Mouse (Mus musculus) intestine, embryonic 14.5 days (tissue): ENCODE measurements around the gene Smtn. TPM values are rescaled to one million over a fixed set of nuclear protein-coding genes. Genes with fewer than 3 reads are reported as not detected.

ENCODE experiments used
- ATAC-seq: fragments of 200-750 bp; cut with Nextera tagmentation; replicated peaks from 2 replicates; pipeline ENCODE4 v1.8.0; 2017; ENCODE audit warnings: low read depth, moderate number of reproducible peaks, moderate TSS enrichment, moderate library complexity; ENCODE audit not compliant: low FRiP score, low TSS enrichment
- DNase-seq: peaks from one replicate; pipeline ENCODE4 v3.0.0-alpha.2; 2018; ENCODE audit warnings: low spot score
- H3K27ac ChIP-seq: fragments of 300-500 bp; sonication (generic); 2 replicates; pipeline ENCODE4 v1.5.1; 2014; ENCODE audit warnings: low read depth, mild to moderate bottlenecking, control low read depth
- H3K27me3 ChIP-seq: fragments of 300-500 bp; sonication (generic); replicated peaks from 2 replicates; pipeline ENCODE4 v1.6.1; 2014; ENCODE audit warnings: low read length, control low read depth; ENCODE audit not compliant: control insufficient read depth, insufficient read depth
- H3K36me3 ChIP-seq: fragments of 300-500 bp; sonication (generic); 2 replicates; pipeline ENCODE4 v1.6.1; 2014; ENCODE audit warnings: low read length, control low read depth; ENCODE audit not compliant: control insufficient read depth, insufficient read depth
- H3K4me1 ChIP-seq: fragments of 300-500 bp; sonication (generic); replicated peaks from 2 replicates; pipeline ENCODE4 v1.6.1; 2014; ENCODE audit warnings: low read length, control low read depth, mixed read lengths; ENCODE audit not compliant: control insufficient read depth, insufficient read depth
- H3K4me2 ChIP-seq: fragments of 300-500 bp; sonication (generic); 2 replicates; pipeline ENCODE4 v1.6.1; 2014; ENCODE audit warnings: low read length
- H3K4me3 ChIP-seq: fragments of 300-500 bp; sonication (generic); 2 replicates; pipeline ENCODE4 v1.5.1; 2014; ENCODE audit warnings: low read depth, low read length, control low read depth, mixed read lengths
- H3K9ac ChIP-seq: fragments of 300-500 bp; sonication (generic); 2 replicates; pipeline ENCODE4 v1.6.1; 2014; ENCODE audit warnings: mild to moderate bottlenecking, low read length
- H3K9me3 ChIP-seq: fragments of 300-500 bp; sonication (generic); 2 replicates; pipeline ENCODE4 v1.6.1; 2016; ENCODE audit warnings: low read length, control low read depth; ENCODE audit not compliant: control insufficient read depth
- WGBS: fragments of 180-500 bp; shearing (Covaris S2); extraction: QIAGEN DNeasy Blood & Tissue Kit; methylation state at CpG from one replicate; pipeline ENCODE4 v1.1.7; 2014; 5-methylcytosine and 5-hydroxymethylcytosine counted together
- polyA plus RNA-seq: library from polyadenylated mRNA; unstranded; fragments of >200 nt; fragmentation: Nextera tagmentation; extraction: Ambion mirVana; gene quantifications from 2 replicates; pipeline ENCODE4 v1.2.1, GENCODE M21; 2014

Smtn gene
- polyA plus RNA-seq, 1 experiment from 2014 or later = 87.0 TPM

- DNase-seq (no peak), ATAC-seq (no peak)
- 64% methylated on average over 3 of the region's 3 CpGs for WGBS
- H3K27me3 ChIP-seq = no peaks in the 10 kb centered on the region
- no peak overlapping the region for H3K9ac ChIP-seq
- no peak overlapping the region for H3K27ac ChIP-seq
- no peaks in the 10 kb centered on the region for H3K36me3 ChIP-seq
- no peak overlapping the region for H3K4me3 ChIP-seq
- no peaks in the 10 kb centered on the region for H3K9me3 ChIP-seq
- no peaks in the 10 kb centered on the region for H3K4me1 ChIP-seq
- H3K4me2 ChIP-seq = no peak overlapping the region
Measured at GRCm38 (mm10) chr11:3557852-3558251, 17.4 kb upstream of the Smtn start.

DNA sequence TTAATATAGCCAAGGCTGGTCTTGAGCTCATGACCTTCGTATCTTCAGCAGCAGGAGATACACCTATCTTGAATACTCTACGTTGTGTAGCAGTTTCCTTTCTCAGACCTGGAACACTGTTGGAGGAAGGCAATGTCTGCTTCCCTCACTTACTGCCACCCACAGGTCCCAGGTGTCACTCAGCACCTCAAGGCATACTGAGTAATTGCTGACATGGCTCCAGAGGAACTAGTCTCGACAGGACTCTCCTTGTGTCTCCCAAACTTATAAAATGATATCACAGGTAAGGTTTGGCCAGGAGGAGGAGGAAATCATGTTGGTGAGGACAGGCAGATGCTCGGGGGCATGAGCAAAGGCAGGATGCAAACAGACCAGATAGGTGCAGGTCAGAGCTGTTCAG, 14.6 kb upstream of the Smtn start:
- H3K9me3 ChIP-seq = no peaks in the 10 kb centered on the region
- no peaks in the 10 kb centered on the region for H3K27me3 ChIP-seq
- no peak overlapping the region for H3K4me2 ChIP-seq

DNA sequence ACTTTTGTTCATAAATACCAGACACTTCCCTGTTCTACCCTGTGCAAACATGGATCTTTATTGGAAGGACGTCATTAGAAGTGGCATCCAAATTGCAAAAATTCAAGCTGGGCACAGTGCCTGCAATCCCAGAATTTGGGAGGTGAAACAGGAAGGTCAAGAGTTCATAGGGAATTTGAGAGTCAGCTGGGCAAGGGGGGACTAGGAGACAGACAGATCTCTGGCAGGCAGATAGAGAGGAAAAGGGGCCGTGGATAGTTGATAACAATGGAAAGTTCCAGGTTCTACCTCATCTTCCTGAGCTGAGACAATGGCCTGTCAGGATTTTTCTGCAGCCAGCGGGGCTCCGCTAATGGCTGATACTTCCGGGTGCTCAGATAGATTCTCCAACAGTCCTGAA, 9.4 kb upstream of the Smtn start:
- WGBS = 75% methylated on average over 5 of the region's 5 CpGs
- Histone ChIP-seq H3K4me3 (no peak overlapping the region), H3K27ac (no peak overlapping the region), H3K36me3 (no peaks in the 10 kb centered on the region), H3K4me2 (no peak overlapping the region), H3K9me3 (peaks cover under 1% of the 10 kb centered on the region; the same call in 1 of the 2 replicates), H3K9ac (no peak overlapping the region), H3K27me3 (no peaks in the 10 kb centered on the region), H3K4me1 (peaks cover 7% of the 10 kb centered on the region; the same call in 1 of the 2 replicates)
- ATAC-seq (no peak), DNase-seq (no peak)

More for the DNA sequence above, 14.6 kb upstream of the Smtn start:
- no peak overlapping the region for H3K27ac ChIP-seq
- 79% methylated on average over 4 of the region's 4 CpGs for WGBS
- H3K9ac ChIP-seq = no peak overlapping the region
- H3K36me3 ChIP-seq = no peaks in the 10 kb centered on the region
- no peaks in the 10 kb centered on the region for H3K4me1 ChIP-seq
- no peak for ATAC-seq
- no peak overlapping the region for H3K4me3 ChIP-seq
- DNase-seq = no peak

- H3K9ac ChIP-seq = no peak overlapping the region
Measured at GRCm38 (mm10) chr11:3548564-3549295, 8.3 kb upstream of the Smtn start.

GRCm38 (mm10) chr11:3547969-3548368, 7.6 kb upstream of the Smtn start:
- Histone ChIP-seq H3K4me2 (no peak overlapping the region), H3K27me3 (no peaks in the 10 kb centered on the region), H3K36me3 (no peaks in the 10 kb centered on the region), H3K4me1 (peaks cover 7% of the 10 kb centered on the region; the same call in 1 of the 2 replicates), H3K9ac (no peak overlapping the region), H3K9me3 (peaks cover 7% of the 10 kb centered on the region; the same call in 1 of the 2 replicates), H3K27ac (no peak overlapping the region), H3K4me3 (no peak overlapping the region)
- 41% methylated on average over 6 of the region's 6 CpGs for WGBS
- no peak for DNase-seq
- ATAC-seq = no peak

More at GRCm38 (mm10) chr11:3548564-3549295, 8.3 kb upstream of the Smtn start:
- Histone ChIP-seq H3K4me1 (peaks cover 7% of the 10 kb centered on the region; the same call in 1 of the 2 replicates), H3K4me2 (no peak overlapping the region), H3K4me3 (no peak overlapping the region), H3K27me3 (no peaks in the 10 kb centered on the region), H3K9me3 (peaks cover 7% of the 10 kb centered on the region; the same call in 1 of the 2 replicates), H3K36me3 (no peaks in the 10 kb centered on the region), H3K27ac (no peak overlapping the region)
- DNase-seq (no peak), ATAC-seq (no peak)
- WGBS = 75% methylated on average over 3 of the region's 3 CpGs

GRCm38 (mm10) chr11:3547047-3547446, 6.6 kb upstream of the Smtn start:
- Histone ChIP-seq H3K36me3 (no peaks in the 10 kb centered on the region), H3K4me3 (no peak overlapping the region), H3K4me2 (no peak overlapping the region), H3K9ac (no peak overlapping the region), H3K27ac (no peak overlapping the region), H3K9me3 (peaks cover 7% of the 10 kb centered on the region; the same call in 1 of the 2 replicates), H3K27me3 (no peaks in the 10 kb centered on the region), H3K4me1 (peaks cover 7% of the 10 kb centered on the region; the same call in 1 of the 2 replicates)
- WGBS = 91% methylated on average over 2 of the region's 2 CpGs
- DNase-seq (no peak), ATAC-seq (no peak)

GRCm38 (mm10) chr11:3546242-3546562, 5.8 kb upstream of the Smtn start:
- 29% methylated on average over 1 of the region's 1 CpGs for WGBS
- Histone ChIP-seq H3K4me3 (no peak overlapping the region), H3K9ac (no peak overlapping the region), H3K27me3 (no peaks in the 10 kb centered on the region), H3K4me1 (peaks cover 7% of the 10 kb centered on the region; the same call in 1 of the 2 replicates), H3K27ac (no peak overlapping the region), H3K36me3 (no peaks in the 10 kb centered on the region), H3K4me2 (no peak overlapping the region), H3K9me3 (peaks cover 7% of the 10 kb centered on the region; the same call in 1 of the 2 replicates)
- ATAC-seq (no peak), DNase-seq (no peak)

- Histone ChIP-seq H3K9me3 (peaks cover 7% of the 10 kb centered on the region; the same call in 1 of the 2 replicates), H3K9ac (no peak overlapping the region), H3K27me3 (no peaks in the 10 kb centered on the region), H3K4me3 (no peak overlapping the region), H3K4me1 (peaks cover 7% of the 10 kb centered on the region; the same call in 1 of the 2 replicates), H3K4me2 (no peak overlapping the region), H3K27ac (no peak overlapping the region), H3K36me3 (no peaks in the 10 kb centered on the region)
- no peak for ATAC-seq
- no peak for DNase-seq
- 20% methylated on average over 9 of the region's 9 CpGs for WGBS
Measured at GRCm38 (mm10) chr11:3545531-3546241, 5.3 kb upstream of the Smtn start.
